Mouse (Mus musculus) G1E (cell line): ENCODE data around the gene B9d1.

Experiments used
- CTCF ChIP-seq: IDR thresholded peaks from 2 replicates; pipeline ENCODE4 v1.5.1; 2012; ENCODE audit warnings: low read depth, low read length, inconsistent platforms, mixed read lengths
- GATA1 ChIP-seq: IDR thresholded peaks from 2 replicates; pipeline ENCODE4 v1.6.1; 2012; ENCODE audit warnings: borderline replicate concordance, low read length, inconsistent platforms, mixed read lengths
- GATA2 ChIP-seq: IDR thresholded peaks from 2 replicates; pipeline ENCODE4 v1.6.1; 2012; ENCODE audit warnings: low read depth, low read length, inconsistent platforms, borderline replicate concordance
- TAL1 ChIP-seq: conservative IDR thresholded peaks from 2 replicates; pipeline ENCODE4 v1.6.1; 2012; ENCODE audit warnings: low read depth, low read length, inconsistent platforms, mixed read lengths

- TF ChIP-seq TAL1, result no peak
- no peak for TF ChIP-seq CTCF
- TF ChIP-seq GATA2, result no peak
- TF ChIP-seq GATA1, result no peak
Measured at GRCm38 (mm10) chr11:61469317-61469917, 35.5 kb upstream of the B9d1 start.
